7 mouse cellular contexts compared by ENCODE assay signal in genomic region chr10:86365632-86366092, GRCm38 (mm10).
DNase-seq lines count a peak whose midpoint lies in the region; ATAC-seq lines count a peak whose summit lies in the region.

No protein-coding gene starts in this region.

- ATAC-seq in hematopoietic stem cell, adult 5-6 weeks (replicated peaks in 1 of 2; ENCODE audit: insufficient read depth in 1 of 2, low FRiP score in 2 of 2, low TSS enrichment in 1 of 2, low read depth in 1 of 2, poor library complexity in 2 of 2, severe bottlenecking in 2 of 2) = peak; percentile 10 to 29; a peak in 1 of 4 replicates
- ATAC-seq in liver, embryonic 12.5 days = peak; percentile 60
- ATAC-seq in stomach, embryonic 16.5 days (ENCODE audit: insufficient read depth, low FRiP score) = peak; percentile 92
- no peak for ATAC-seq in monocyte, adult 5-6 weeks (replicated peaks; ENCODE audit: insufficient number of reproducible peaks, low FRiP score, low TSS enrichment, poor library complexity, severe bottlenecking)

- no peak overlapping the region for H3K4me3 ChIP-seq in liver, embryonic 12.5 days
- H3K4me3 ChIP-seq in stomach, embryonic 16.5 days (replicated peaks; ENCODE audit: low read length) = no peak overlapping the region

- H3K27me3 ChIP-seq in liver, embryonic 12.5 days (replicated peaks) = peaks cover 13% of the 10 kb centered on the region; the same call in 1 of the 2 replicates
- no peaks in the 10 kb centered on the region for H3K27me3 ChIP-seq in stomach, embryonic 16.5 days (ENCODE audit: control insufficient read depth, insufficient read depth, low read length)

- no peaks in the 10 kb centered on the region for H3K36me3 ChIP-seq in liver, embryonic 12.5 days
- H3K36me3 ChIP-seq in stomach, embryonic 16.5 days (ENCODE audit: control insufficient read depth, insufficient read depth, low read length) = no peaks in the 10 kb centered on the region

- no peaks in the 10 kb centered on the region for H3K9me3 ChIP-seq in liver, embryonic 12.5 days (replicated peaks)
- H3K9me3 ChIP-seq in stomach, embryonic 16.5 days (replicated peaks; ENCODE audit: control insufficient read depth, low read length) = no peaks in the 10 kb centered on the region

- peaks cover 30% of the 10 kb centered on the region for H3K4me1 ChIP-seq in liver, embryonic 12.5 days
- H3K4me1 ChIP-seq in stomach, embryonic 16.5 days (ENCODE audit: control insufficient read depth, insufficient read depth, low read length) = peaks cover 23% of the 10 kb centered on the region

- 31% methylated on average over 5 of the region's 5 CpGs for WGBS in liver, embryonic 12.5 days (ENCODE audit: insufficient replicate concordance)
- 28% methylated on average over 5 of the region's 5 CpGs for WGBS in stomach, embryonic 16.5 days

- H3K9ac ChIP-seq in liver, embryonic 12.5 days = no peak overlapping the region
- H3K9ac ChIP-seq in stomach, embryonic 16.5 days (ENCODE audit: low read length) = no peak overlapping the region

- H3K27ac ChIP-seq in liver, embryonic 12.5 days = no peak overlapping the region
- no peak overlapping the region for H3K27ac ChIP-seq in stomach, embryonic 16.5 days (ENCODE audit: low read length)

- no peak overlapping the region for H3K4me2 ChIP-seq in liver, embryonic 12.5 days
- H3K4me2 ChIP-seq in stomach, embryonic 16.5 days (ENCODE audit: low read depth, low read length) = no peak overlapping the region

- DNase-seq in urinary bladder, postnatal 14 days (ENCODE audit: low spot score) = peak; percentile 36
- DNase-seq in urinary bladder, adult 18-20 months (ENCODE audit: low spot score in 2 of 2) = no peak
- no peak for DNase-seq in thymus, postnatal 10 days (ENCODE audit: low spot score in 2 of 2)
